Mouse (Mus musculus): ENCODE measurements around the gene Gpr61.

Gpr61 gene

GRCm38 (mm10) chr3:108129804-108130203, 24.9 kb downstream of the Gpr61 start:
- DNase-seq (ENCODE audit: low read depth, low spot score): no peak

- no peak for DNase-seq (ENCODE audit: low read depth, low spot score)
Measured at GRCm38 (mm10) chr3:108129367-108129766, 25.3 kb downstream of the Gpr61 start.

- DNase-seq (ENCODE audit: low read depth, low spot score): no peak
Measured at GRCm38 (mm10) chr3:108128520-108128919, 26.2 kb downstream of the Gpr61 start.

GRCm38 (mm10) chr3:108126327-108126726, 28.4 kb downstream of the Gpr61 start:
- DNase-seq (ENCODE audit: low read depth, low spot score): no peak

GRCm38 (mm10) chr3:108124131-108124530, 30.6 kb downstream of the Gpr61 start:
- no peak for DNase-seq (ENCODE audit: low read depth, low spot score)

GRCm38 (mm10) chr3:108123242-108123641, 31.4 kb downstream of the Gpr61 start:
- DNase-seq (ENCODE audit: low read depth, low spot score): no peak

- no peak for DNase-seq (ENCODE audit: low read depth, low spot score)
Measured at GRCm38 (mm10) chr3:108121101-108121500, 33.6 kb downstream of the Gpr61 start.

- DNase-seq (ENCODE audit: low read depth, low spot score): no peak
Measured at GRCm38 (mm10) chr3:108117465-108117864, 37.2 kb downstream of the Gpr61 start.

- DNase-seq (ENCODE audit: low read depth, low spot score): no peak
Measured at GRCm38 (mm10) chr3:108113591-108114289, 40.9 kb downstream of the Gpr61 start.

GRCm38 (mm10) chr3:108112666-108113065, 42.0 kb downstream of the Gpr61 start:
- no peak for DNase-seq (ENCODE audit: low read depth, low spot score)

GRCm38 (mm10) chr3:108112246-108112645, 42.4 kb downstream of the Gpr61 start:
- DNase-seq (ENCODE audit: low read depth, low spot score): no peak

- no peak for DNase-seq (ENCODE audit: low read depth, low spot score)
Measured at GRCm38 (mm10) chr3:108111320-108111719, 43.4 kb downstream of the Gpr61 start.

- no peak for DNase-seq (ENCODE audit: low read depth, low spot score)
Measured at GRCm38 (mm10) chr3:108105281-108105680, 49.4 kb downstream of the Gpr61 start.

GRCm38 (mm10) chr3:108102075-108102474, 52.6 kb downstream of the Gpr61 start:
- DNase-seq (ENCODE audit: low read depth, low spot score): no peak

- no peak for DNase-seq (ENCODE audit: low read depth, low spot score)
Measured at GRCm38 (mm10) chr3:108101594-108101993, 53.1 kb downstream of the Gpr61 start.
